Mouse (Mus musculus): ENCODE measurements at regions not wholly inside any gene's neighbourhood (a gene's known extent, or its start where the extent isn't known, plus 50 kb on each side); places are given as distances from the start of the nearest gene placed in this dataset.
A peak's percentile ranks its signal among the peaks of the same experiment; 100 is the strongest.

GRCm38 (mm10) chr2:114968651-114969050, 313.9 kb upstream of the Dph6 start:
- DNase-seq (ENCODE audit: low spot score in 2 of 2), result no peak

GRCm38 (mm10) chr2:114993419-114993818, 338.7 kb upstream of the Dph6 start:
- no peak for DNase-seq (ENCODE audit: low spot score in 2 of 2)

GRCm38 (mm10) chr2:114993882-114994281, 339.1 kb upstream of the Dph6 start:
- no peak for DNase-seq (ENCODE audit: low spot score in 2 of 2)

GRCm38 (mm10) chr2:114994691-114995347, 340.1 kb upstream of the Dph6 start:
- DNase-seq (ENCODE audit: low spot score in 2 of 2), result no peak

DNA sequence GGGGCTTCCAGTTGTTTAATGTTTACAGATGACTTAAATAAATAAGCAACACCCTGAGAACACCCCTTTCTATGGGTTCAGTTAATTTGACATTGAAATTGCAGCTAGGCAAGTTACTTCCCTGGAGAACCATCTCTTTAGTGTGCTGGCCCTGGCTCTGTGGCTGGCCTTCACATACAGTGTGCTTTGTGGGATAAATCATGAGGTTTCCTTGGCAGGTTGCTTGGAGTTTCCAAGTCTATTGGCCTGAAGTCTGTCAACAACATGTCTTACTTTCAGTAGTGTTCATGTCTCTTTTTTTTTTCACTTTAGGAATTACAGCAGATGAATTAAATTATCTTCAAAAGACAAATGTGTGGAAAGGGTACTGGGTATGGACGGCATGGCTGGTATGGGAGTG, 359.2 kb upstream of the Dph6 start:
- no peak for DNase-seq (ENCODE audit: low spot score in 2 of 2)

DNA sequence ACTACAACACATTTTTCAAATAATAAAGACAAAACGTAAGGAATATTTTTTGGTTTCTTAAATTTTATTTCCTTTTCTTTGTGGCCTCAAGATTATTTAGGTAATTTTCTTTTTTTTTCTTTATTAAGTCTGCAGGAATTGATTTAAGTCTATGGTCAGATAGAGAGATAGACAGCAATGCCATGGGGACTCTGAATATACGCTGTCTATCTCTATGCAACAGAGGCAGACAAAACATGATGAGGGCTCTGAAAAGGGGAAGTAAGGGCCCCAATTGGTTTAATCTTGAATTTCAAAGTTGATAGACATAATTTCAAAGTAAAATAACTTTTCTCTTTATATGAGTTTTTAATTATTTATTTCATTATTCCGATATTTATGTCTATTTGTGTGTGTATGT, 372.0 kb upstream of the Dph6 start:
- no peak for DNase-seq (ENCODE audit: low spot score in 2 of 2)

GRCm38 (mm10) chr2:115031134-115031533, 376.4 kb upstream of the Dph6 start:
- no peak for DNase-seq (ENCODE audit: low spot score in 2 of 2)

- peak in 1 of 2 experiments; percentile 25 for DNase-seq (ENCODE audit: low spot score in 2 of 2)
These were observed 381.4 kb upstream of the Dph6 start for GRCm38 (mm10) chr2:115036205-115036604.

- no peak for DNase-seq (ENCODE audit: low spot score in 2 of 2)
These were observed 387.6 kb upstream of the Dph6 start for GRCm38 (mm10) chr2:115042299-115042785.

GRCm38 (mm10) chr2:115056327-115057070, 401.7 kb upstream of the Dph6 start:
- DNase-seq (ENCODE audit: low spot score in 2 of 2), result no peak

DNA sequence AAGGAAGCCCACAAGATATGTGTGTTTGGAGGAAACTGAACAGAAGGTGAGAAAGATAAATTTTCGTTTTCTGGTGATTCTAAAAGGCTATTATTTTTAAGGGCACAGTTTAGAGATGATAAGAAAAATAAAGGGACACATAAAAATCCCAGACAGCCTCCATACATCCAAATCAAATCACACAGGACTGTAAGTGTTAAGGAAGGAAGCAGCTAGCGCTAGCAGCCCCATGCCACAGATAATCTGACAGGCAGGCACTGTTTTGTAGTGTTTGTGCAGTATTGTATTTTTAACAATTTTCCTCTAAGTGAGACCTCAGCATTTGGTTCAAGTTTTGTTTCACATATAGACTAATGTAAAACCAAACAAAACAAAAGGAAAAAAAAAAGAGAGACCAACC, 402.4 kb upstream of the Dph6 start:
- no peak for DNase-seq (ENCODE audit: low spot score in 2 of 2)

- DNase-seq (ENCODE audit: low spot score in 2 of 2), result no peak
These were observed 412.9 kb upstream of the Dph6 start for GRCm38 (mm10) chr2:115067489-115068163.

GRCm38 (mm10) chr2:115069704-115070103, 414.9 kb upstream of the Dph6 start:
- DNase-seq (ENCODE audit: low spot score in 2 of 2), result no peak

GRCm38 (mm10) chr2:115070123-115070522, 415.4 kb upstream of the Dph6 start:
- no peak for DNase-seq (ENCODE audit: low spot score in 2 of 2)

DNA sequence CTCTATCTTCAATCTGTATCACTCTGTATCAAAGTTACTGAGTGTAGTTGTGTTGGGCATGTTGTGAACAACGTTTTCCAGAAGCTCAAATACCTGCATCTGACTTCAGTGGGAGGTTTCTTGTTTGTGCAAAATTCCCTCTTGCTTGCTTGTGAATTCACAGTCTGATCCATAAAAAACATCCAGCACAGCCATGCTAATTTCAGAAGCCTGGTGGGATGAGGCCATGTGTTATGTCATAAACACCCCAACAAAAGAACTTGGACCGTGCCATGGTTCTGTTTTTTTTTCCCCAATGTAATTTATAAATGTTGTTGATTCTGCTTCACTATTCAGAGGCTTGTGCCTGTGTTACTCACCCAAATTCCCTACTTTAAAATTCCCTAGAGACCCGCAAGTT, 415.9 kb upstream of the Dph6 start:
- no peak for DNase-seq (ENCODE audit: low spot score in 2 of 2)

DNA sequence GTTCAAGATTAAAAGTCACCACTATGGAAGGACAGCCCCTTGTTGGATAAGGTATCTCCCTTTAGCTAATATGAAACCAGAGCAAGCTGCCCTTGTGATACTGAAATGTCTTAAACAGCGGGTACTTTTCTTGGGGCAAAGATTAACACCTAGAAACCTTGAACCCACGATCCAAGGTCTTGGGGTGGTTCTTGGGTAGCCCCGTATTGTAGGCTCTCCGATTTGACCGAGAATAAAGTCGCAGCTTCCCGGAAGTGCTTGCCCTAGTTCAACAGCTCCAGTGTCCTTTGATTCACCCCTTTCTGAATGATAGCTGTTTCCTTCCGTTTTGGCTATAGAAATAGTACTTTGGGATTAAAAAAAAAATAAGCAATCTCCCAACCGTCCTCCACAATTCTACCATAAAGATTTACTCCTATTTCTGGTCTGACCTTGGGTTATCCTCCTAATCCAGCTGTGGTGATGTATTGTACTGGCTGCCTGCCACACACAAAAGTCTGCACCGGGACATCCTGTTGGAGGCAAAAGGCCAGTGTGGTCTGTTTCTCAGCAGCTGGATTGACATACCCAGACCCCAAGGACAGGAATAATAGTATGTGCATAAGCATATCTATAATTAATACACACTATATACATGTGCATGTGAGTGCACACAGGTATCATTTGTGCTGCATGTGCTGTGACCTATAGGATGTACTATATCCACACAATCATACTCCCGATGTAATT, 427.0 kb upstream of the Dph6 start:
- DNase-seq (ENCODE audit: low spot score in 2 of 2), result no peak

DNA sequence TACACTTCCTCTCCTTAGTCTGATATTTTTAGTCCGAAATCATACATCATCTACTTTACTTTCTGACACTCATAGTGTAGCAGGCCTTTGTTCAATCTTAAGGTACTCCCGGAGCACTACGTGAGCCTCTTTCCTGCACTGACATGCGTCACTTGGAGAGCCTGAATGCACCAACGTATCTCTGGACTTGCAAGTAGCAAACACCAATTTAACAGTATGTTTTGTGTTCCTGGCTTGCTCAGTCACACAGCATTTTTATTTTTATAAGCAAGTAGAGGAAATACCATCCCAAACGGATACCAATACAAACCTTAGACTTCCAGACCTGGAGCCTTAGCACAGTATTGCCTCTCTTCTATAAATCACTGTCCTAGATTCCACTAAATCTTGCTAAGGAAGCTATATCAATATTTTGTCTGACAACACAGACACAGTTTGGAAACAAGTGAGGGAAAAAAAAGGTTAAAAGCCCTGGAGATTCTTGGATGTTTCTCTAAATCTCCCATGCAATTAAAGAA, 427.6 kb upstream of the Dph6 start:
- DNase-seq (ENCODE audit: low spot score in 2 of 2), result no peak

DNA sequence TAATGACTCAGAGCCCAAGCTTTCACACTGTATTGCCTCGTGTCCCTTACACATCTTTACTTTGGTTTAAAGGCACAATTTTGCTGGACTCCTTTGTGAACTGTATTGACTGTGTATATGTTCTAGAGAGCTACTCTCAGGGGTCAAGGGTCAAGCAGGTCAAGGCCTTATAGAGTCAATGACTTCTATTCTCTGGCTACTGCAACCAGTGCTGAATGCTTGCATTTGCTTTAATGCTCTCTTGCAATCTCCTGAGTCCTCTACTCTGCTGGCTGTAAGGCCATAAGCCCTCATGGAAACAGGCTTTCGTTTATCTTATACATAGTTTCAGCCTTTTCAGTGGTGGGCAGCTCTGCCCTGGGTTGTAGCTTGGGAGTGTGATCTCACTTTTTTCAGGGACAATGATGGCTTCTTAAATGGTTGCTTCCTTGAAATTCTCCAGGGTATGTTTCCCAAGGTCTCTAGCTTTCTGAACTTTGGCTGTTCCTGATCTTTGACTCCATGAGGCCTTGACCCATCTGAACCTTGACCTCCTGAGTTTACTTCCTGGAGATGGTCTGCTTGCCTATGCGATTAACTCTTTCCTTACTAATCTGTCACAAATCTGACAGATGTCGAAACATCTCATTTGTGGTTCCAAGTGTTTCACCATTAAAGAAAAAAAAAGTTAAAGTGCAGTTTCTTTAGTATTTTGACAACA, 433.8 kb upstream of the Dph6 start:
- DNase-seq (ENCODE audit: low spot score in 2 of 2), result no peak

- DNase-seq (ENCODE audit: low spot score in 2 of 2), result no peak
These were observed 435.8 kb upstream of the Dph6 start for GRCm38 (mm10) chr2:115090430-115091175.

DNA sequence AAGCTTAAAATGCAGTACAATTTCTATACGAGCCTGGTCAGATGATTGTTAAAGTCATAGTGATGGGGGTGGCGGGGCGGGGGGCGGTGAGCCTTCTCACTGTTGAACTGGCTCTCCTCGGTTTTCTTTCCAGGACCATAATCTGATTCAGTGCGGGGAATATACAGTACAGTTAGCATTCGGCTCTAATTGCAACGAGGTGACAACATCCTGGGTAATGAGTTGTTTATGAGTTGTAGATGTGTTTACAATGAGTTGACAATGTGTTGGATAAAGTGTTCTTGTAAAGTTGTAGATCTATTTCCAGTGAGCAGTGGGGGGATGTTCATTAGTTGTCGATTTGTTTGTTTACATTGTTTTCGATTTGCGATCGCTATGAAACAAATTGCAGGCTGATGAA, 440.6 kb upstream of the Dph6 start:
- no peak for DNase-seq (ENCODE audit: low spot score in 2 of 2)

Measured in left cerebral cortex, adult 8-10 months (tissue).